Mouse (Mus musculus): ENCODE measurements at regions not wholly inside any gene's neighbourhood (a gene's known extent, or its start where the extent isn't known, plus 50 kb on each side); places are given as distances from the start of the nearest gene placed in this dataset.
"Not testable (repeated sequence)": the region's sequence is repeated elsewhere in the genome, so short reads cannot be mapped to it uniquely, and the experiment has no call there.

DNA sequence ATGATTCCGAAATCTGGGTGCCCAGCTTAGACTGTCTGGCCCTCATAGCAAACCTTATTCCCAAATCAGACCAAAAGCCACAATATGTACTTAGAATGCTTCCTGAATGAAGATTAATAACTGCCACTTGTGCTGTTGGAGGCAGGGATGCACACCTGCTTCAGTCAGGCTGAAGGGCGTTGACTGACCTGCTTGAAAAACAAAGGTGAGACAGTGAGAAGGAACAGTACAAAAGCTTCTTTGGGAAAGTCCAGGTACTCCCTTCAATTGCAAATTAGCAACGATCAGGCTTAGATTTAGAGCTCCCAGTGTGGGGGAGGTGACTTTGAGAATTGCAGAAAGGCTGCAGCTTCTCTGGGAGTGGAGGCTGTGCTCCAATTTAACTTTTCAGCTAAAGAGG lies 775.3 kb upstream of the 4930444P10Rik start:
- TF ChIP-seq CTCF, EP300 (IDR thresholded peaks at IDR 0.05; ENCODE audit: low read depth): not testable (repeated sequence)
